Mouse (Mus musculus) bone marrow, adult 2 months (tissue): Measurements from ENCODE around the gene Uqcc3. TPM values are rescaled to one million over a fixed set of nuclear protein-coding genes. Genes with fewer than 3 reads are reported as not detected.

ENCODE experiments used
- H3K27ac ChIP-seq: fragments of 200-500 bp; 2 replicates; pipeline ENCODE4 v1.5.1; 2012; ENCODE audit warnings: low read depth, mild to moderate bottlenecking, control low read depth, inconsistent platforms, low read length; ENCODE audit not compliant: control insufficient read depth, poor library complexity, insufficient read depth
- H3K4me1 ChIP-seq: fragments of 200-500 bp; 2 replicates; pipeline ENCODE4 v1.6.1; 2011; ENCODE audit warnings: low read length; ENCODE audit not compliant: control insufficient read depth, insufficient read depth
- H3K4me3 ChIP-seq: fragments of 200-500 bp; replicated peaks from 2 replicates; pipeline ENCODE3; 2011; ENCODE audit warnings: mild to moderate bottlenecking, low read depth, low read length, control low read depth; ENCODE audit not compliant: control insufficient read depth
- CTCF ChIP-seq: fragments of 200-500 bp; IDR thresholded peaks from 2 replicates; pipeline ENCODE4 v1.5.1; 2011; ENCODE audit warnings: low read length, control low read depth; ENCODE audit not compliant: control insufficient read depth, insufficient read depth
- POLR2A ChIP-seq: fragments of 200-500 bp; IDR thresholded peaks from 2 replicates; pipeline ENCODE4 v1.6.1; 2011; ENCODE audit warnings: low read depth, mild to moderate bottlenecking, control low read depth, low read length, borderline replicate concordance; ENCODE audit not compliant: control insufficient read depth
- WGBS: fragments of 180-500 bp; shearing (Covaris S2); methylation state at CpG from one replicate; pipeline ENCODE4 v1.1.7; 2018; 5-methylcytosine and 5-hydroxymethylcytosine counted together
- polyA plus RNA-seq: library from polyadenylated mRNA; stranded (reverse); fragments of >200 nt; gene quantifications from 2 replicates; pipeline ENCODE4 v1.2.4, GENCODE M21; 2011; ENCODE audit warnings: low replicate concordance; ENCODE audit not compliant: missing spikeins, insufficient read depth, insufficient read length

Gene Uqcc3
- 25.7 and 27.0 TPM in 2 replicates for polyA plus RNA-seq

- WGBS = under 1% methylated on average over 42 of the region's 42 CpGs
- H3K4me1 ChIP-seq = no peaks in the 10 kb centered on the region; the same call in 1 of the 2 replicates
- H3K4me3 ChIP-seq = peak within 1 kb of the TSS; percentile 92
- TF ChIP-seq CTCF = no peak; the same call in 1 of the 2 replicates
- TF ChIP-seq POLR2A = peak; percentile 64
- peak within 1 kb of the TSS; percentile 79 for H3K27ac ChIP-seq
Observed at GRCm38 (mm10) chr19:8880311-8881033, at the start of gene Uqcc3. TSS of gene Uqcc3 (minus strand) at chr19:8880923.

DNA sequence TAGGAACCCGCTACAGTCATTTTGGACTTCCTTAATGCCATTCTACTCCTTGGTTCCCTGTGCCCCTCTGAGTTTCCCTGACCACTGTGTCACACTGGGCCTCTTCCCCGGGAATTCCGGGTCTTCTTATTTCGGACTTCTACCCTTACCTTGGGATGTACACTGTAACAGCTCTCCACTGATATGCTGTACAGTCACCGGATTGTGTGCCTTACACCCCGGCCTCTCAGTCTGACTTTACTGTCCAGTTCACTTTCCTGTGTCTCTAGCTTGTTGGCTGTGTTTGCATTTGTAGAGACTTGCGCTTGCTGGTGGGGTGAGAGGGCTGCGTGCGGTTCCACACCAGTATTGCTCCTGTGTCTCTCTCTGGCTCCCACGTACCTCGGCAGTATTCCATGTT is 49.4 kb upstream of the Uqcc3 start:
- TF ChIP-seq POLR2A (no peak), CTCF (no peak)
- Histone ChIP-seq H3K4me1 (peaks cover 1% of the 10 kb centered on the region), H3K4me3 (peak overlapping the region; percentile 75), H3K27ac (peak overlapping the region; percentile 96)
- WGBS = 4% methylated on average over 11 of the region's 11 CpGs

GRCm38 (mm10) chr19:8929224-8930088 is 48.7 kb upstream of the Uqcc3 start, which contains the start of the genes Rom1 and Eml3:
TSS of gene Rom1 (minus strand) at chr19:8929356.
TSS of gene Eml3 (plus strand) at chr19:8929552.
- H3K4me1 ChIP-seq = peaks cover 1% of the 10 kb centered on the region
- WGBS = under 1% methylated on average over 74 of the region's 74 CpGs
- peak within 1 kb of the TSS; percentile 75 for H3K4me3 ChIP-seq
- peak within 1 kb of the TSS; percentile 96 for H3K27ac ChIP-seq
- TF ChIP-seq POLR2A (no peak; the same call in 1 of the 2 replicates), CTCF (peak; percentile 42; the same call in 1 of the 2 replicates)

DNA sequence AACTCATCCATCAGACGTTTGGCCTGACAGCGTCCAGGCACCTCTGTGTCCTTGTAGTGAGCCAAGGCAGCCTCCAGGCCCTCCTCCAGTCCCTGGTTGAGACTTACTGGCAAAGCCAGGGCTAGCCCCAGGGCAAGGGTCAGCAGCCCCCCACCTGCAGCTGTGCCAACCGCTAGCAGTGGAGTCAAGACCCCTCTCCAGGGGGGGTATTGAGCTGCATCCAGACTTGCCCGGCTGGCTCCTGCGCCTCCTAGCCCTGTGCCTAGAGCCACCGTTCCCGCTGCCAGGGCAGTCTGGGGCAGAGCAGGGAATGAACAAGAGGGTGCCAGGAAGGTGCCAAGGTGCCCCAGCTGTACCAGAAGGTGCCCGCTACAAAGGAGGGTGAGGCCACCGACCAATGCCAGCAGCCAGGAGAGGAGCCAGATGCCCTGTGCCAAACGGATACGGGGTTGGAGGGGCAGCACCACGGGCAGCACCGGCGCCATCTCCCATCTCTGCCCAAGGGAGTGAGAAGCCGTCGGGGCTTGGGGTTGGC is 48.0 kb upstream of the Uqcc3 start:
- Histone ChIP-seq H3K4me1 (peaks cover 1% of the 10 kb centered on the region), H3K4me3 (peak overlapping the region; percentile 75), H3K27ac (peak overlapping the region; percentile 96)
- TF ChIP-seq POLR2A (peak; percentile 51; the same call in 1 of the 2 replicates), CTCF (no peak)
- WGBS = 39% methylated on average over 16 of the region's 16 CpGs

- Histone ChIP-seq H3K27ac (peak overlapping the region; percentile 22), H3K4me3 (no peak overlapping the region), H3K4me1 (peaks cover 1% of the 10 kb centered on the region)
- TF ChIP-seq CTCF = no peak
- no peak for TF ChIP-seq POLR2A
- WGBS = 58% methylated on average over 12 of the region's 12 CpGs
Observed at GRCm38 (mm10) chr19:8927891-8928525, 47.3 kb upstream of the Uqcc3 start.

DNA sequence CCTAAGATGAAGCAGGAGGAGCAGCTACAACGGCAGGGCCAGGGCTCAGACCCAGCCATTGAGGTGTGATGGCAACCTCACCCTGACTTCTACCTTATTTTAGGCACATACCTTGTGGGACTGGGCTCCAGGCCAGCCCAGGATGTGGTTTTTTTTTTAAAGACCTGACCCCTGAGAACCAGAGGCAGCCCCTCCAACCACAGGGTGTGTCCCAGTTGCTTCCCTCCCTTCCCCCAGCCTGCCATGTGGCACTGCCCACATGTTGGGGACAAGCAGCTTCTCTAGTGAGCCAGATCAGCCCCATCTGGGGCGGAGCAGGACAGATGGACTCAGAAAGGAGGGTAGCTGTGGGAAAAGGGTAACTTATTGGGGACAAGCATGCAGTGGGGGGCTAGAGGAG is 46.0 kb upstream of the Uqcc3 start:
- TF ChIP-seq CTCF = no peak
- no peak for TF ChIP-seq POLR2A
- H3K27ac ChIP-seq = no peak overlapping the region; the same call in 1 of the 2 replicates
- peaks cover 1% of the 10 kb centered on the region for H3K4me1 ChIP-seq
- WGBS = 29% methylated on average over 2 of the region's 2 CpGs
- no peak overlapping the region for H3K4me3 ChIP-seq

DNA sequence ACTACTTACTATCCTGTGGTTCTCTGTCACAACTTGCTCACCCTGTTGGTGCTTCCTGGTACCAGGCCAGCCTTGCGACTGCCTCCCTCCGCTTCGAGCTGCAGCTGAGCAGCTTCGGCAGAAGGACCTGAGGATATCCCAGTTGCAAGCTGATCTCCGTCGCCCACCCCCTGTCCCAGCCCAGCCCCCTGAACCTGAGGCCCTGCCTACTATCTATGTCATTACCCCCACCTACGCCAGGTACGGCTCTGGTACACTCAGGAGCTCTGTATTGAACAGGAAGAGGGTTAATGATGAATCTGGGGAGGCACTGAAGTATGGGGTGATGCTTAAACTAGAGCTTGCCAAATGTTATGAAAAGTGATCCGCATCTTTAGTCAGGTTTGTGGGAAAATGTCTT is 41.0 kb upstream of the Uqcc3 start:
- TF ChIP-seq POLR2A (no peak), CTCF (no peak)
- WGBS = 56% methylated on average over 9 of the region's 9 CpGs
- no peak overlapping the region for H3K27ac ChIP-seq
- peak overlapping the region; percentile 43 for H3K4me3 ChIP-seq
- peaks cover 3% of the 10 kb centered on the region; the same call in 1 of the 2 replicates for H3K4me1 ChIP-seq
